Mouse (Mus musculus): ENCODE results near the gene Bcas3.
"Not testable (repeated sequence)": the region's sequence is repeated elsewhere in the genome, so short reads cannot be mapped to it uniquely, and the experiment has no call there.

Bcas3 gene

DNA sequence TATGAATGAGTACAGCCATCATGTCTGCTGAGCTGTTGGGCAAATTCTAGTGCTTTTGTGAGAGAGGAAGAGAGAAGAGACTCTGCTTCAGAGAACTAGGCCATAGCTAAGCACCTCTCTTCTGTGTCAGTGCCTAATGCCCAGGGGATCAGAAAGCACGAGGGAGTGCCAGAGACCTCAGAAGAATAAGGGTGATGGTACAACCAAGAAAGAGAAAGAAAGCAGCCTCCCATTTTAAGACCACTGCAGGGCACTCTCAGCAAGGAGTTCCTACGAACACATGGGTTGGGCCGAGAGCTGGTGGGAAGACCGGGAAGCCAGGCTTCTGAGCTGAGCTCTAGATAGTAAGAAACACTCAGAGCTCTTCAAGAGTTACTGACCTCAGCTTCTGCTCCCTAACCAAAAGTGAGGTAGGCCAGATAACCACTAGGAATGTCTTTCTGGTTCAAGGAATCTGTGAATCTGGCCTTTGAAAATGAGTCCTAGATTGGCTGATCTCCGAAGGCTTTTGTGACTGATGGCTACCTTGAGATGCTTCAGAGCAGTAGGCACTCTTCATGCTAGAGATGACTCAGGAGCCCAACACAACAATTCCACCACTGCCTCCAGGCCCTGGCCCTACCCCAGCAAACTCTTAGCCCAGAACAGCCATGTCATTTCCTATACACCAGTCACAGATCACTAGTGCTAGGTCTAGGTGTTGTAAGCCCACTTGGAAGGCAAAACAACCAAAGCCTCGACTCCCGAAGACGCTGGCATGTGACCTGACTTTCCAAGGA lies 359.2 kb downstream of the Bcas3 start:
- DNase-seq (ENCODE audit: low spot score) = no peak

DNA sequence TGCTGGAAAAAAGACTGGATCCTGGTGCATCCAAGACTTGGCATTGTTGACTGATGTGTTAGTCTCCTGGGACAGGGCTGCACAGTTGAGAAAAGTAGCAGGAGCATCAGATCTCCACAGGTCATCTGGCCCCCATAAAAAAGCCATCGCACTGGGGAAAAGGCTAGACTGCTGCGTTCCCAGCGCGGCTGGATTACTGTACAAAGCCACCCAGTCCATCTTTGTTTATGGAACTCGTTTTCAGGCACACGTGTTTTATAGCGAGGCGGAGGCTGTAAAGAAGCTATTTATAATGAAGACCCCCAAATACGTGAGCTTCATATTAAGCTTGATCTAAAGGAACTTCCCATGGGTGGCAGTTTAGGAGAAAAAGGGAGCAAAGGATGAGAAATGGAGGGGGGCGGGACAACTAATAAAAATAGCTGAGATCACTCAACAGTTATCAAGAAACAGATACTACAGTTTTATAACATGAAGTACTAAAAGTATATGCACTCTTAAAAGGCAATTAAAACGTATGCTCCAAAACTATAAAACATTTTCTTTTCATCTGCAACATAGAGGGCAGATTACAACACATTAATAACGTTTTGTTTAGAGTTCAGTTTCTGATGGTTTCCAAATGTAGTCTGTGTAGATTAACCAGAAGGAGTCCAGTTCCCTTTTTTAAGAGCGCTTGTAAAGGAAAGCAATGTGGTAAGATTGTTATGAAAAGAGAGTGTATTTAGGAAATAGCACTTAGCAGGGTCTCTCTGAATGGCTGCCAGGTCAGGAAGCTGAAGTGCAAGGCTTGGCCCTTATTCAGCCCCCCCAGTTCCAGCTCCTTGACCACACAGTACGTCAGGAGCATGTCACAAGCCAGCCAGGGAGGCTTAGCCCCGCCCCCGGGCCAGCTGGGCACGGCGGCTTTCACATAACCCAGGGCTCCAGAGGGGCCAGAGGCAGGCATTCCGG lies 360.2 kb downstream of the Bcas3 start:
- DNase-seq (ENCODE audit: low spot score) = peak; percentile 30

DNA sequence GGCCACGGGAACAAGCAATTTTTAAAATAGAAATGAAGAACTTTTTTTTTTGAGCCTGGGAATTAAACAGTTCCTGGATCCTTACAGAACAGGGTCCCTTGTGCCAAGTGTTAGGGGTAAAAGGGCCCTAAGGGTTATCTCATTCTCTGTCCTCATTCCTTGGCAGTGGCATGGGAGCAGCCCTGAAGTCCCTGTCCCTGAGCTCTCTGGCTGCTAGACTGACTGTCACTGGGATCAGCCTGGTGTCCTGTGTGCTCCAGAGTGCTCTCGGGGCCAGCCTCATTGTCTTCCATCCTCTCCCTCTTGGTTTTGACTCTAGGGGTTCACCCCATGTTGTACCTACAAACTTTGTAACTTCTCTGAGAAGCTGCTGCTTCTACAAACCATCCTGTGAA lies 360.8 kb downstream of the Bcas3 start:
- no peak for DNase-seq (ENCODE audit: low spot score)

GRCm38 (mm10) chr11:85714312-85714931 lies 361.5 kb downstream of the Bcas3 start:
- no peak for DNase-seq (ENCODE audit: low spot score)

GRCm38 (mm10) chr11:85716730-85717129 lies 363.8 kb downstream of the Bcas3 start:
- DNase-seq (ENCODE audit: low spot score) = not testable (repeated sequence)

- DNase-seq (ENCODE audit: low spot score) = no peak
These were observed 366.1 kb downstream of the Bcas3 start for GRCm38 (mm10) chr11:85719091-85719490.

GRCm38 (mm10) chr11:85719766-85720165 lies 366.8 kb downstream of the Bcas3 start:
- no peak for DNase-seq (ENCODE audit: low spot score)

DNA sequence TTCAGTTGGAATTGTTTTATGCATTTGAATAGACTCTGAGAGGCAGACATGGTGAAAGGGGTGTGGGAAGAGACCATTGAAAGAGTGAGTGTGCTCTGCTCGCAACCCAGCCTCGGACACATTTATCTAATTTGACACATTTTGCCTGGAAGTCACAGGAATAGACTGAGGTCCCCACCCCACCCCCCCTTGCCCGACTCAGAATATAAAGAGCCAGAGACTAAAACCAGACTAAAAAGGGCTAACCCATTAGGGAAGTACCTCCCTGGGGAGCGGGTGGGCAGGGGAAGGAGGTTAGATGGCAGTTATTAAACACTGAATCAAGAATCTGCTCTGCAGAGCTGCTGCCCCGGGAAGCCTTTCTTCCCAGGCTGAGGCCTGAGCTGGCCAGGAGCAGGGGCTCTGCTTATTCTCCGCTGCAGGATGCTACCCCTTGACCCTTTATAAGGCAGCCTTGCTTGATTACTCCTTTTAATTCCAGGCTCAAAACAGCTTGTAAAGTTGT lies 367.4 kb downstream of the Bcas3 start:
- no peak for DNase-seq (ENCODE audit: low spot score)

DNA sequence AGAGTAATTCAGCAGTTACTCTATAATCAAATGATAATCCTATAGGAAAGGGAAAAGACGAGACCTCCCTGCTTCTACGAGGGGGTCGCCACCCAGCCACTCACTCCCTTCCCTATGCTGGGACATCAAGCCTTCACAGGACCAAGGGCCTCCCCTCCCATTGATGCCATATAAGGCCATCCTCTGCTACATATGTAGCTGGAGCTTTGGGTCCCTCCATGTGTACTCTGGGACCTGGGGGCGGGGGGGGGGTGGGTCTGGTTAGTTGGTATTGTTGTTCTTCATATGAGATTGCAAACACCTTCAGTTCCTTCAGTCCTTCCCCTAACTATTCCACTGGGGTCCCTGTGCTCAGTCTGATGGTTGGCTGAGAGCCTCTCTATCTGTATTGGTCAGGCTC lies 369.0 kb downstream of the Bcas3 start:
- DNase-seq (ENCODE audit: low spot score) = no peak

DNA sequence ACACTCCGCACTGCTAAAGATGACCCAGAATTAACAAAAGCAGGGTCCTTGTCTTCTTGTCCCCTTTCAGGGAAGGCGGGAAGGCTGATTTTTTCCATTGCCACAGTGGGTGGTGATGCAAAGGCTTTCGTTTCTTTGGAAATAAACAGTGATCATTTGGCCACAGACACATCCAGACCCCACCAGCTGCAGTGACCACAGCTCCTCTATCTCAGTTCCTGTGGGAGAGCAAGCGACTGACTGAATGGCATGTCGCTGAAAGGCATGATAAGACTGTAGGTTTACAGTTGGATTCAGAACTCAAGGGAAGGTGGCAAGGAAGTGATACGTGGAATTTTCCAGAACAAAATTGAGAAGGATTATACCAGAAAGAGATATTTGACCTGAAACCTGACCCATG lies 371.2 kb downstream of the Bcas3 start:
- no peak for DNase-seq (ENCODE audit: low spot score)

DNA sequence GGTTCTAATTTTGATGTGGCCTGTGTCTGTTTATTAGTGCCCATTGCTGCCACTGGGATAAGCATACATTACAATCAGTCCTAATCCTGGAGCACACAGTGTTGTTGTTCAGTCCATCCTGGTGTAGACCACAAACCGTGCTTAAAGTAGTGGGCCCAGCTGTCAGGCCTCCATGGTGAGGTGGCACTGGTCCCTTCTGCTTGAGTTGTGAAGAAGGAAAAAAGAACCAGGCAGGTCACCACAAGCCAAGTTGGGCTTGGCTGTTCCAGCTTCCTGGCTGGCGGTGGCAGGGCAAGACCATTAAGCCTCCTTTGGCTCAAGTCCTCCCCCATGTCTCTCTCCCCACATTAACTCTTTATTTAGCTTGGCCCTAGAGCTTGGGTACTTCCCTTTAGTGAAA lies 376.8 kb downstream of the Bcas3 start:
- no peak for DNase-seq (ENCODE audit: low spot score)

DNA sequence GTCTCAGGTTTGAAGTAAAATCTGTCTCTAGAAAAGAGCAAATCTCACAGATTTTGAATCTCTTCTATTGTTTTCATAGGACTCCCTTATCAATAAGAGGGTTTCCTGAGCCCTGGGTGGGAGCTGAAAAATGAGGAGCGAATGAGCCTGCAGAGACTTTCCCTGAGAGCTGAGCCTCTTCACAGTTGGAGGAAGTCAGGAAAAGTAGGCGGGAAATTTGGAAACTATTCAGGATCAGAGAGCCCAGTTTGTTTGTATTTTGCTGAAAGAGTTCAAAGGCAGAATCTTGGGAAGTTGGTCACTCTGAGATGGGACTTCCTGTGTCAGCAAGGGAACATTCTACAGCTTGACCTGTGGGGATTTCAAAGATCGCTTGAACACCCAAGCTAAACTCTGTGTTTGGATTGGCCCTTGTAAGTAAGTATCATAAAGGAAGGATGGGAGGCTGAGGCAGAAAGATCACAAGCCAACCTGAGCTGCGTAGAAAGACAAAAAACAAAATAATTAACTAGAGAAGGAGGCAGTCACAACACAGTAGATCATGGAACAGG lies 379.6 kb downstream of the Bcas3 start:
- DNase-seq (ENCODE audit: low spot score) = no peak

DNA sequence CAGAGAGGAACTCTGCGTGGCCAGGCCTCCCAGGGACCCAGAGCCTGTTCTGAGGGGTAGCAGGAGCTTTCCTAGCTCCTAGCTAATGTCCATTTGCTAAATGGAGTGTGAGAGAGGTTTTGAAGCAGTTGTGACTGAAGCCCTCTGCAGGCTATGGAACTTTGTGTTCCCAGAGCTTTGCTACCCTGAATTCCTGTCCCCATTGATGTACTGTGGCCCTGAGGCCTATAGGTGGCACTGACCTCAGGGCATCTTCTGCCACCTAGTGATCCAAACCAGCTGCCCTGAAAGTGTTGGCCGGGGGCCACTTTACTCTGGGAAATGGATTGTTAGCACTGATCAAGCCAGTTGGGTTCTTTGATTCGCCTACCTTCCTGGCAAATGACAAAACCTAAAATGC lies 380.6 kb downstream of the Bcas3 start:
- no peak for DNase-seq (ENCODE audit: low spot score)

GRCm38 (mm10) chr11:85734317-85735211 lies 381.6 kb downstream of the Bcas3 start:
- no peak for DNase-seq (ENCODE audit: low spot score)

DNA sequence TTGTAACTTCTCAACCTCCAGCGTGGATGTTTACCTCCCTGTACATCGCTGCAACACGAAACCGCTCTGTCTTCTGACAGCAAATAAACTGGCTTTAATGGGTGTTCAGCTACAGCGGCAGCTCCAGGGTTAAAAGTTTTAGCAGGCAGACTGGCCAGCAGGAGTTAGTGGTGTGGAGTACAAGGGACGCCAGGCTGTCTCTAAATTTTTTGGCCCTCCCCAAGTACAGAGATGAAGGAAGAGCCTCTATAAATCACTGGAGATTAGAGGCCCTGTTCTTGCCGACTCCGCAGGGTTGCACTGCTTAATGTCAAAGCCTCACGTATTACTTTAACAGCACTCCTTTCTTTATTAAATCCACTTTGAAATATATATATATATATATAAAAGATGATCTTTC lies 384.3 kb downstream of the Bcas3 start:
- DNase-seq (ENCODE audit: low spot score) = no peak

GRCm38 (mm10) chr11:85737893-85738292 lies 384.9 kb downstream of the Bcas3 start:
- DNase-seq (ENCODE audit: low spot score) = no peak

GRCm38 (mm10) chr11:85738585-85738984 lies 385.6 kb downstream of the Bcas3 start:
- no peak for DNase-seq (ENCODE audit: low spot score)

GRCm38 (mm10) chr11:85739266-85739977 lies 386.5 kb downstream of the Bcas3 start:
- no peak for DNase-seq (ENCODE audit: low spot score)

- DNase-seq (ENCODE audit: low spot score) = no peak
These were observed 393.4 kb downstream of the Bcas3 start for GRCm38 (mm10) chr11:85746373-85746772.

GRCm38 (mm10) chr11:85748891-85749290 lies 395.9 kb downstream of the Bcas3 start:
- DNase-seq (ENCODE audit: low spot score) = no peak
